Mouse (Mus musculus) embryonic facial prominence, embryonic 10.5 days (tissue): ENCODE data around the gene Pdss2. TPM values are rescaled to one million over a fixed set of nuclear protein-coding genes. Genes with fewer than 3 reads are reported as not detected.
"Not testable (repeated sequence)": the region's sequence is repeated elsewhere in the genome, so short reads cannot be mapped to it uniquely, and the experiment has no call there.

Experiments used
- DNase-seq: peaks from one replicate; pipeline ENCODE4 v3.0.0-alpha.2; 2017; ENCODE audit warnings: low spot score
- H3K27ac ChIP-seq: fragments of 300-500 bp; sonication (generic); replicated peaks from 2 replicates; pipeline ENCODE4 v1.5.1; 2016; ENCODE audit warnings: mild to moderate bottlenecking
- H3K27me3 ChIP-seq: fragments of 300-500 bp; sonication (generic); replicated peaks from 2 replicates; pipeline ENCODE4 v1.6.1; 2016; ENCODE audit warnings: low read depth, mild to moderate bottlenecking; ENCODE audit not compliant: poor library complexity, severe bottlenecking
- H3K36me3 ChIP-seq: fragments of 300-500 bp; sonication (generic); replicated peaks from 2 replicates; pipeline ENCODE4 v1.6.1; 2016; ENCODE audit warnings: mild to moderate bottlenecking, moderate library complexity
- H3K4me1 ChIP-seq: fragments of 300-500 bp; sonication (generic); 2 replicates; pipeline ENCODE4 v1.6.1; 2016
- H3K4me3 ChIP-seq: fragments of 300-500 bp; sonication (generic); 2 replicates; pipeline ENCODE4 v1.5.1; 2016; ENCODE audit warnings: mild to moderate bottlenecking, moderate library complexity
- H3K9me3 ChIP-seq: fragments of 300-500 bp; sonication (generic); 2 replicates; pipeline ENCODE4 v1.6.1; 2016; ENCODE audit warnings: mild to moderate bottlenecking
- WGBS: fragments of 180-500 bp; shearing (Covaris S2); methylation state at CpG from one replicate; pipeline ENCODE4 v1.1.7; 2016; 5-methylcytosine and 5-hydroxymethylcytosine counted together
- polyA plus RNA-seq: library from polyadenylated mRNA; unstranded; fragments of >200 nt; fragmentation: Nextera tagmentation; extraction: Ambion mirVana; gene quantifications from 2 replicates; pipeline ENCODE4 v1.2.1, GENCODE M21; 2016

Gene Pdss2
- polyA plus RNA-seq, 1 experiment from 2014 or later: 15.9 TPM

GRCm38 (mm10) chr10:43247994-43248393, 26.7 kb downstream of the Pdss2 start:
- Histone ChIP-seq H3K27ac (no peak overlapping the region), H3K27me3 (no peaks in the 10 kb centered on the region), H3K4me3 (no peak overlapping the region), H3K4me1 (peaks cover 34% of the 10 kb centered on the region), H3K9me3 (no peaks in the 10 kb centered on the region), H3K36me3 (no peaks in the 10 kb centered on the region)
- DNase-seq: no peak
- 59% methylated on average over 5 of the region's 5 CpGs for WGBS

- H3K36me3 ChIP-seq: no peaks in the 10 kb centered on the region
- DNase-seq: no peak
- no peak overlapping the region for H3K4me3 ChIP-seq
- WGBS: 82% methylated on average over 4 of the region's 4 CpGs
- H3K9me3 ChIP-seq: no peaks in the 10 kb centered on the region
- H3K27ac ChIP-seq: no peak overlapping the region
- H3K4me1 ChIP-seq: peaks cover 3% of the 10 kb centered on the region; the same call in 1 of the 2 replicates
- no peaks in the 10 kb centered on the region for H3K27me3 ChIP-seq
Observed at GRCm38 (mm10) chr10:43252324-43252723, 31.0 kb downstream of the Pdss2 start.

GRCm38 (mm10) chr10:43256965-43257364, 35.7 kb downstream of the Pdss2 start:
- H3K27me3 ChIP-seq, H3K9me3 ChIP-seq, H3K27ac ChIP-seq, H3K4me1 ChIP-seq, H3K36me3 ChIP-seq, DNase-seq, H3K4me3 ChIP-seq: not testable (repeated sequence)
- WGBS: no CpG with 5 or more reads among the region's 1 CpGs

- 92% methylated on average over 8 of the region's 8 CpGs for WGBS
- not testable (repeated sequence) for H3K27ac ChIP-seq, H3K9me3 ChIP-seq, H3K4me3 ChIP-seq, H3K4me1 ChIP-seq, H3K36me3 ChIP-seq, H3K27me3 ChIP-seq, DNase-seq
Observed at GRCm38 (mm10) chr10:43257500-43257899, 36.2 kb downstream of the Pdss2 start.

GRCm38 (mm10) chr10:43271318-43271717, 50.0 kb downstream of the Pdss2 start:
- Histone ChIP-seq H3K27ac (no peak overlapping the region), H3K27me3 (no peaks in the 10 kb centered on the region)
- 87% methylated on average over 2 of the region's 2 CpGs for WGBS

GRCm38 (mm10) chr10:43272381-43272780, 51.1 kb downstream of the Pdss2 start:
- Histone ChIP-seq H3K9me3 (0 out of 2 replicates have a peak, but pooled peaks cover 3% of the 10 kb centered on the region), H3K36me3 (no peaks in the 10 kb centered on the region), H3K4me3 (no peak overlapping the region), H3K27ac (0 out of 2 replicates have a peak overlapping the region, but pooled peaks have one; percentile 30), H3K27me3 (no peaks in the 10 kb centered on the region), H3K4me1 (peaks cover 13% of the 10 kb centered on the region)
- DNase-seq: no peak
- WGBS: 48% methylated on average over 4 of the region's 4 CpGs

More at GRCm38 (mm10) chr10:43271318-43271717, 50.0 kb downstream of the Pdss2 start:
- Histone ChIP-seq H3K9me3 (0 out of 2 replicates have a peak, but pooled peaks cover 3% of the 10 kb centered on the region), H3K36me3 (no peaks in the 10 kb centered on the region), H3K4me1 (0 out of 2 replicates have a peak, but pooled peaks cover 6% of the 10 kb centered on the region), H3K4me3 (no peak overlapping the region)
- no peak for DNase-seq

GRCm38 (mm10) chr10:43273057-43273456, 51.8 kb downstream of the Pdss2 start:
- WGBS: 56% methylated on average over 3 of the region's 3 CpGs
- no peaks in the 10 kb centered on the region for H3K27me3 ChIP-seq
- H3K9me3 ChIP-seq: no peaks in the 10 kb centered on the region
- H3K36me3 ChIP-seq: no peaks in the 10 kb centered on the region
- DNase-seq: no peak
- H3K4me1 ChIP-seq: peaks cover 19% of the 10 kb centered on the region
- no peak overlapping the region for H3K4me3 ChIP-seq
- H3K27ac ChIP-seq: no peak overlapping the region

GRCm38 (mm10) chr10:43275446-43275845, 54.2 kb downstream of the Pdss2 start:
- no peak for DNase-seq
- H3K27me3 ChIP-seq: no peaks in the 10 kb centered on the region
- no peaks in the 10 kb centered on the region for H3K36me3 ChIP-seq
- H3K4me3 ChIP-seq: no peak overlapping the region
- 84% methylated on average over 5 of the region's 5 CpGs for WGBS
- no peaks in the 10 kb centered on the region for H3K9me3 ChIP-seq
- peaks cover 28% of the 10 kb centered on the region for H3K4me1 ChIP-seq
- no peak overlapping the region for H3K27ac ChIP-seq

- Histone ChIP-seq H3K27me3 (no peaks in the 10 kb centered on the region), H3K36me3 (no peaks in the 10 kb centered on the region), H3K9me3 (no peaks in the 10 kb centered on the region), H3K27ac (no peak overlapping the region), H3K4me1 (peaks cover 28% of the 10 kb centered on the region), H3K4me3 (no peak overlapping the region)
- no peak for DNase-seq
- WGBS: 82% methylated on average over 1 of the region's 1 CpGs
Observed at GRCm38 (mm10) chr10:43276116-43276659, 54.9 kb downstream of the Pdss2 start.

- Histone ChIP-seq H3K4me1 (peaks cover 23% of the 10 kb centered on the region), H3K27ac (no peak overlapping the region; the same call in 1 of the 2 replicates), H3K4me3 (no peak overlapping the region), H3K36me3 (no peaks in the 10 kb centered on the region), H3K9me3 (no peaks in the 10 kb centered on the region), H3K27me3 (no peaks in the 10 kb centered on the region)
- DNase-seq: no peak
- 54% methylated on average over 8 of the region's 8 CpGs for WGBS
Observed at GRCm38 (mm10) chr10:43277266-43278145, 56.2 kb downstream of the Pdss2 start.

GRCm38 (mm10) chr10:43279637-43280288, 58.5 kb downstream of the Pdss2 start:
- no peak overlapping the region for H3K27ac ChIP-seq
- WGBS: 87% methylated on average over 5 of the region's 5 CpGs
- H3K4me3 ChIP-seq: no peak overlapping the region
- H3K9me3 ChIP-seq: no peaks in the 10 kb centered on the region
- H3K27me3 ChIP-seq: no peaks in the 10 kb centered on the region
- no peak for DNase-seq
- H3K4me1 ChIP-seq: peaks cover 26% of the 10 kb centered on the region
- H3K36me3 ChIP-seq: no peaks in the 10 kb centered on the region

GRCm38 (mm10) chr10:43285541-43285940, 64.3 kb downstream of the Pdss2 start:
- Histone ChIP-seq H3K36me3 (no peaks in the 10 kb centered on the region), H3K27ac (no peak overlapping the region), H3K4me1 (peaks cover 8% of the 10 kb centered on the region; the same call in 1 of the 2 replicates), H3K27me3 (no peaks in the 10 kb centered on the region), H3K4me3 (no peak overlapping the region), H3K9me3 (no peaks in the 10 kb centered on the region)
- no peak for DNase-seq
- WGBS: 78% methylated on average over 1 of the region's 1 CpGs
